Mouse (Mus musculus): ENCODE measurements around the gene Phf21b.

GRCm38 (mm10) chr15:84840560-84840959 lies 15.3 kb downstream of the Phf21b start:
- TF ChIP-seq POLR2A (IDR thresholded peaks at IDR 0.05; ENCODE audit: insufficient read depth, low read depth, low read length) (no peak), CTCF (IDR thresholded peaks at IDR 0.05; ENCODE audit: insufficient read depth, low read depth, low read length) (no peak)

Measured in olfactory bulb, adult 2 months (tissue).